Mouse (Mus musculus) liver, adult 2 months (tissue): ENCODE results near the gene Ppara.

Experiments used
- CTCF ChIP-seq: fragments of 200-500 bp; IDR thresholded peaks from 2 replicates; pipeline ENCODE4 v1.5.1; 2011; ENCODE audit warnings: low read depth, low read length, control low read depth
- POLR2A ChIP-seq: fragments of 200-500 bp; IDR thresholded peaks from 2 replicates; pipeline ENCODE4 v1.6.1; 2011; ENCODE audit warnings: low read length, control low read depth; ENCODE audit not compliant: insufficient read depth; ENCODE audit errors: extremely low read depth

DNA sequence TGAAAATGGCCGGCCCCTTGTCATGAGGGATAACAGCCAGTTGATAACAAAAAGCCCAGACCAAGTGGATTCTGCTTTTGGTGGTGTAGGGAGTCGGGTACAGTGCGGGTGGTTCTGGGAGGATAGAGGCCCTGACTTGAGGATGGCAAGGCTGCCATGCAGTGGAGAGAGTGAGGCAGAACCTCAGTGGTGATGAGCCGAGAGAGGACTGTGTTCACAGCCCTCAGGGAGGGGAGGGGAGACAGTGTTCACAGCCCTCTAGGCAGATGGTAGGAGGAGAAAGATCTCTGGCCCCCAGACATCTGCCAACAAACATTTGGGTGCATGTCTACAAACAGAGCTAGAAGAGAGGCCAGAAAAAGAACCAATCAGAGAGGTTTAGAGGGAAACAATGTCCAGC lies 28.0 kb downstream of the Ppara start:
- TF ChIP-seq CTCF (peak; percentile 27; the same call in 1 of the 2 replicates), POLR2A (no peak)
